Mouse (Mus musculus) kidney, embryonic 14.5 days (tissue): ENCODE data around the gene Ctnnbl1. TPM values are rescaled to one million over a fixed set of nuclear protein-coding genes. Genes with fewer than 3 reads are reported as not detected.

Source experiments
- ATAC-seq: fragments of 200-750 bp; cut with Nextera tagmentation; 2 replicates; pipeline ENCODE4 v1.8.0; 2017; ENCODE audit warnings: moderate number of reproducible peaks, mild to moderate bottlenecking, moderate TSS enrichment, moderate library complexity; ENCODE audit not compliant: low FRiP score, low TSS enrichment
- H3K27ac ChIP-seq: fragments of 300-500 bp; sonication (generic); 2 replicates; pipeline ENCODE4 v1.5.1; 2014; ENCODE audit warnings: low read depth, mild to moderate bottlenecking, low read length, moderate library complexity, mixed read lengths
- H3K27me3 ChIP-seq: fragments of 300-500 bp; sonication (generic); 2 replicates; pipeline ENCODE4 v1.6.1; 2014; ENCODE audit warnings: mild to moderate bottlenecking, low read length; ENCODE audit not compliant: control insufficient read depth, insufficient read depth
- H3K36me3 ChIP-seq: fragments of 300-500 bp; sonication (generic); 2 replicates; pipeline ENCODE4 v1.6.1; 2014; ENCODE audit warnings: low read length, mixed read lengths; ENCODE audit not compliant: control insufficient read depth, insufficient read depth
- H3K4me1 ChIP-seq: fragments of 300-500 bp; sonication (generic); 2 replicates; pipeline ENCODE4 v1.6.1; 2014; ENCODE audit warnings: low read length, mixed read lengths; ENCODE audit not compliant: control insufficient read depth, insufficient read depth
- H3K4me2 ChIP-seq: fragments of 300-500 bp; sonication (generic); replicated peaks from 2 replicates; pipeline ENCODE4 v1.6.1; 2014; ENCODE audit warnings: low read depth, mild to moderate bottlenecking, low read length
- H3K4me3 ChIP-seq: fragments of 300-500 bp; sonication (generic); 2 replicates; pipeline ENCODE4 v1.5.1; 2014; ENCODE audit warnings: mild to moderate bottlenecking, low read length
- H3K9ac ChIP-seq: fragments of 300-500 bp; sonication (generic); 2 replicates; pipeline ENCODE4 v1.6.1; 2014; ENCODE audit warnings: low read depth, mild to moderate bottlenecking, low read length, moderate library complexity
- H3K9me3 ChIP-seq: fragments of 300-500 bp; sonication (generic); 2 replicates; pipeline ENCODE4 v1.6.1; 2016; ENCODE audit warnings: low read length; ENCODE audit not compliant: control insufficient read depth
- WGBS: fragments of 180-500 bp; shearing (Covaris S2); extraction: QIAGEN DNeasy Blood & Tissue Kit; methylation state at CpG from one replicate; pipeline ENCODE4 v1.1.7; 2014; 5-methylcytosine and 5-hydroxymethylcytosine counted together
- polyA plus RNA-seq: library from polyadenylated mRNA; unstranded; fragments of >200 nt; fragmentation: Nextera tagmentation; extraction: Ambion mirVana; gene quantifications from 2 replicates; pipeline ENCODE4 v1.2.1, GENCODE M21; 2014

The Ctnnbl1 gene
- polyA plus RNA-seq, 1 experiment from 2014 or later: 77.1 TPM

DNA sequence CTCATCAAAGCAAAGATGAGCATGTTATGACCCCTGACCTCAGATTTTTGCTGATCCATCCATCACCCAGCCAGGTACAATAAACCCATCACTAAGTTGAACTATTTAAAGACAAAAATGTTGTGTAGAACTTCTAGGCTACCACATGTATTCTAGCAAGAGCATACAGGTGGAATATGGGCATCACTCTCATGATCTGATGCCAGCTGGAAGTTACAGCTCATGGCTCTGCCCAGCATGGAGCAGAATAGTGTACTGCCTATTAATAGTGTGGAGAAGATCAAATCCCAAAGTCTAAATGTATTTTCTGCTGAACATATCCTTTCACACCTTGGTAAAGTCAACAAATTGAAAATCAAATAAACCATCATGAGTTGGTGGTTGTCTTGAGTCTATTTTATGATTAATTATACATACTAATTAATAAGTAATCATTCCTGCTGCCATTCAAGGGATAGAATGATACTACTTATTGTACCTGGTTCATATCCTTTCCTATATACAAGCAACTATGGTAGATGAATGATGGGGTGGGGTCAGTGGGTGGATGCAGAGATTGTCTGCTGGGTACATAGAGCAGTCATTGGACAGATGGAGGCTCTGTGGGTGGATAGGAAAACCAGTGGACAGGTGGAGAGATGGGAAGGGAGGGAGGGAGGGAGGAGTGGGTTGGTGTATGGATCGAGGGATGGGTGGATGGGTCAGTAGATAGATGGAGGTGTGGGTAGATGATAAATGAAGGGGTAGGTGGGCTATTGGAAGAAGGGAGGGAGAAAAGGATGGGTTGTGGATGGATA lies 58.6 kb downstream of the Ctnnbl1 start:
- no peaks in the 10 kb centered on the region for H3K27me3 ChIP-seq
- H3K4me2 ChIP-seq: no peak overlapping the region
- no peak overlapping the region for H3K27ac ChIP-seq
- no peak for ATAC-seq
- no peaks in the 10 kb centered on the region for H3K9me3 ChIP-seq
- H3K4me1 ChIP-seq: peaks cover 7% of the 10 kb centered on the region
- 96% methylated on average over 1 of the region's 1 CpGs for WGBS
- no peaks in the 10 kb centered on the region; the same call in 1 of the 2 replicates for H3K36me3 ChIP-seq
- H3K9ac ChIP-seq: no peak overlapping the region
- H3K4me3 ChIP-seq: no peak overlapping the region

DNA sequence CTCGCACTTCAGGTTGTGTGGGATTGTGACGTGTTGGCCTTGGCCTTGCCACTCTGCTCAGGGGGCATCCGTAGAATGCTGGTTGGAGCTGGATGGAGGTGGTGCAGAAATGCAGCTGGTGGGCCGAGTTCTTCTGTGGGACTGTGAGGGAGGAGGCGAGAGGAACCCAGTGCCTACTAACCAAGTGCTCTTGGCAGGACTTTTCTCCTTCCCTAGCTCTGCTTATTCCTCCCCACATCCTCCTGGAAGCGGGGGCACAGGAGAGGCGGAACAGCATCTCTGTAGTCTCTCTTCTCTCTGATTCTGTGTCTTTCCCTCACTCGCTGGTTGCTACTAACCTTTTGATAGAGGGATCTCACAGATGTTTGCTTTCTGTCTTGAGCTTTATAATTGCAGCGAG lies 62.3 kb downstream of the Ctnnbl1 start:
- no peak overlapping the region for H3K27ac ChIP-seq
- H3K4me3 ChIP-seq: no peak overlapping the region
- H3K9me3 ChIP-seq: no peaks in the 10 kb centered on the region
- H3K4me2 ChIP-seq: no peak overlapping the region
- ATAC-seq: no peak
- WGBS: 89% methylated on average over 9 of the region's 9 CpGs
- no peak overlapping the region for H3K9ac ChIP-seq
- H3K36me3 ChIP-seq: no peaks in the 10 kb centered on the region
- peaks cover 25% of the 10 kb centered on the region for H3K4me1 ChIP-seq
- no peaks in the 10 kb centered on the region for H3K27me3 ChIP-seq

DNA sequence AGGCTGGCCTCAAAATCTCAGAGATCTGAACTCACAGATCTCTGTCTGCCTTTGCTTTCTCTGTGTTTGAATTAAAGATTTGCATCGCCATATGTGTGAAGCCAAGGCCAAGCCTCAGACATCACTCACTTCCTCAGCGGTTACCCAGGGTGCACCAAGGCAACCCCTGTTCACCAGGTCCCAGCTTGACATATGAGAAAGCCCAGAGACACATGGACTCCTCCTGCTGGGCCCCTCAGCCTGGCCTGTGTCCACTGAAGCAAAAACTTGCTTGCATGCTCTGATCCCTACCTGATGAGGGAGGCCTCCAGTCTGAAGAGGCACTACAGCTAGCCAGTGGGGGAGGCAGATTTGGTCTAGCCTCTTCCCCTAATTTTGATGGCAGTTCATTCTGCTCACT lies 63.1 kb downstream of the Ctnnbl1 start:
- Histone ChIP-seq H3K9ac (no peak overlapping the region), H3K36me3 (no peaks in the 10 kb centered on the region), H3K9me3 (no peaks in the 10 kb centered on the region), H3K4me1 (peaks cover 25% of the 10 kb centered on the region), H3K4me2 (no peak overlapping the region), H3K27ac (peak overlapping the region; percentile 33; the same call in 1 of the 2 replicates), H3K4me3 (no peak overlapping the region), H3K27me3 (no peaks in the 10 kb centered on the region)
- peak; percentile 63; the same call in 1 of the 2 replicates for ATAC-seq
- 70% methylated on average over 2 of the region's 2 CpGs for WGBS

DNA sequence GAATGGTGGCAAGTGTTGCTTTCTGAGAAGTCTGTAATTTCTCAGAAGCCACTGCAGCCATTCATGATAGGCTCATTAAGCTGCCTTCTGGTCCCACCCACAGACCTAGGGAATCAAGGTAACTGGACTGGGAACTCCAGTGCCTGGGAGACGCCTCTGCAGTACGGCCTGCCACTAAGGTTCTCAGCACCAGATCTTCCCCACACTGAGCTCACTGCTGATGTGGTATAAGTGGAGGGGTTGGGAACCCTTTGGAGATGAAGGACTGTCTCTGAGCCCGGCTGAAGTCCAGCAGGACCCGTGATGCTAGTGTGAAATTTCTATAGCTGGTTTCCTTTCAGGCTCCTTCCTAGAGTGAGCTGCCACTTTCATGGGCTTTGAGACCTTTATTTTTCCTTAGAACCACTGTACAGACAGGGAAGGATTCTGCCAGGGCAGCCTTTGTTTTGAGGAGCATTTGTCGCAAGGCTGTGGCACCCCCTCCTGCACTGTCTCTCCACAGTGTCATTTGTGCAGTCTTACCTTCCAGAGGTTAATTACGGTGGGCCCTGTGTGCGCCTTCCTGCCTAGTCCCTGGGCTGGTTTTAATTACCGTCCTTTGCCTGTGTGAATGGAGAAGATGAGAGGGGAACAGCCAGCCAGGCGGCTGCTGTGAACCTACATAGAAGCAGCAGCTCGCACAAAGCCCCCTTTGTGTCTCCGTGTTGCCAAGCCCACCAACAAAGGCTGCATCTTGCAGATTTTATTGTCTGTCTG lies 63.7 kb downstream of the Ctnnbl1 start:
- H3K27ac ChIP-seq: peak overlapping the region; percentile 33
- 20% methylated on average over 11 of the region's 11 CpGs for WGBS
- H3K4me1 ChIP-seq: peaks cover 25% of the 10 kb centered on the region
- no peak overlapping the region for H3K4me2 ChIP-seq
- no peak overlapping the region for H3K4me3 ChIP-seq
- no peaks in the 10 kb centered on the region for H3K9me3 ChIP-seq
- no peaks in the 10 kb centered on the region for H3K27me3 ChIP-seq
- ATAC-seq: peak; percentile 54; the same call in 1 of the 2 replicates
- H3K36me3 ChIP-seq: no peaks in the 10 kb centered on the region
- peak overlapping the region; percentile 40; the same call in 1 of the 2 replicates for H3K9ac ChIP-seq

DNA sequence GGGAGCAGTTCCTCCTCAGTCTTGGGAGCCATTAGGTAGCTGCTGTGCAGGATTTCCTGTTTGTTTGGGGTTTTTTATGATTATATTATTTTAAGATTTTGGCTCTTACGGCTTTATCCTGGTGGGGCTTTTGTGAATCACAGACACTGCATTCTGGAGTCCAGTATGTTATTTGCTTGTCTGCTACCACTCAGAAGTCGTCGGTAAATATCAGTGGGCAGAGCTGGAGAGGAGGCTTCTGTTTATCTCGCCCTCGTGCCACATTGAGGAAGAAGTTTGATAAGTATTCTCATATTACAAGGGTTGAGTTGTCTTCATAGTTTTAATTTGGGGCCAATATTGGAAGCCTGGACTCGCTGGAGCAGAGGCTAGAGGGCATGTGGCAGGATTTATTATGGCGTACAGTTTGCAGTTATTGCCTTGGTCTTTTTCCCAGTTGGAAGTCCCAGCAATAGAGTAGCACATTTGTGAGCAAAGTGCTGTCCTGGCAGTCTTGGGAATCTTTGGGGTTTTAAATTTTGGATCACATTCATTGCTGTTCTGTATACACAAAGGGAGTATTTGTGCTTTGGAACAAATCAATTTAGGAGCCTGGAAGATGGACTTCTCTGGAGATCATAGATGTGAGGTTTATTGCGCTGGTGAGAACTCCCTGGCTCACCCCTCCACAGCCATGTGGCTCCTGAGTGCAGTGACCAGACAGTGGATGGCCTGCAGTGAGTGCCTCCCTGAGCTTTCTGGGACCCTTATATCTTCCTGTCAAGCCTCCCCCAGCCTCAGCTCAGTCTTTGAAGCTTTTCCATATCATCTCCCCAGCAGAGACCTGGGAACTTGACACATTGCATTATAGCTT lies 64.5 kb downstream of the Ctnnbl1 start:
- ATAC-seq: no peak
- peaks cover 25% of the 10 kb centered on the region for H3K4me1 ChIP-seq
- no peak overlapping the region; the same call in 1 of the 2 replicates for H3K9ac ChIP-seq
- H3K27me3 ChIP-seq: no peaks in the 10 kb centered on the region
- H3K36me3 ChIP-seq: no peaks in the 10 kb centered on the region
- no peak overlapping the region for H3K4me3 ChIP-seq
- H3K4me2 ChIP-seq: no peak overlapping the region
- no peaks in the 10 kb centered on the region for H3K9me3 ChIP-seq
- H3K27ac ChIP-seq: peak overlapping the region; percentile 33
- 29% methylated on average over 8 of the region's 8 CpGs for WGBS

DNA sequence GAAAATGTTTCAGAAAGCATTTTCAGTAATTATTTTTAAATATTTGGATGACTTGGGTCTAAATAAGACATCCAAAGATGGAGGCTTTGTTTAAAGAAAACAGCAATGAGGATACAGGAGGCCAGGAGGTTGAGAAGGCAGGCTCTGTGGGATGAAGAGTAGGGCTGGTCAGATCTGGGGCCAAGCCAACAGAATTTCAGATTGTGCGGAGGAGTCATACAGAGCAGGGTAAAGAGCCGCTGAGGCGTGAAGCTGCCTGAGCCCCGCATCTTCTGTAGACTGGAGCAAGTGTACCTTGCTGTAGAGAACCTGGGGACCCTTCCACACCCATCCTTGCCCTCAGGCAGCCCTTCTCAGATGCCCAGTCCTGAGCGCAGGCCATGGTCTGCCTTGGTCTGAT lies 65.5 kb downstream of the Ctnnbl1 start:
- no peak for ATAC-seq
- Histone ChIP-seq H3K9me3 (no peaks in the 10 kb centered on the region), H3K9ac (no peak overlapping the region), H3K4me1 (peaks cover 25% of the 10 kb centered on the region), H3K36me3 (no peaks in the 10 kb centered on the region), H3K4me2 (no peak overlapping the region), H3K27ac (no peak overlapping the region), H3K4me3 (no peak overlapping the region), H3K27me3 (no peaks in the 10 kb centered on the region)
- 62% methylated on average over 5 of the region's 5 CpGs for WGBS

DNA sequence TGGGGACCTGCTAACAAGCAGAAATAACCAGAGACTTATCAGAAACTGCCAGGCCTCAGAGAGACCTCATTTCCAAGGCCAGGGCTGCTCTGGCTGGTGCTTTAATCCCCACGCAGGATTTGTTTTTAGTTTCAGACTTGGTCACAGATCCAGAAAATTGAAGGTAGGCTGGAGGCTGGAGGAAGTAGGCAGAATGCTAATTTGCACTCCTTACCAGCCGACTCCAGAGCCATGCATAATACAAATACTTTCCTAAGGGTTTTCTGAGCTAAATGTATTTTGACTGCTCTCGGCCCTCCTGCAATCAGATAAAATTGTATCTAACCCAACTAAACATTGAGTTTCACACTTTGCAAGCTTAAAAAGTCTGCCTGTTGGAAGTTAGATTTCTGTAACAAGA lies 67.2 kb downstream of the Ctnnbl1 start:
- 72% methylated on average over 3 of the region's 3 CpGs for WGBS
- no peak overlapping the region for H3K4me2 ChIP-seq
- ATAC-seq: no peak
- H3K27ac ChIP-seq: no peak overlapping the region
- no peaks in the 10 kb centered on the region for H3K27me3 ChIP-seq
- no peaks in the 10 kb centered on the region; the same call in 1 of the 2 replicates for H3K36me3 ChIP-seq
- H3K4me1 ChIP-seq: peaks cover 31% of the 10 kb centered on the region
- H3K9ac ChIP-seq: no peak overlapping the region
- no peaks in the 10 kb centered on the region for H3K9me3 ChIP-seq
- H3K4me3 ChIP-seq: no peak overlapping the region

DNA sequence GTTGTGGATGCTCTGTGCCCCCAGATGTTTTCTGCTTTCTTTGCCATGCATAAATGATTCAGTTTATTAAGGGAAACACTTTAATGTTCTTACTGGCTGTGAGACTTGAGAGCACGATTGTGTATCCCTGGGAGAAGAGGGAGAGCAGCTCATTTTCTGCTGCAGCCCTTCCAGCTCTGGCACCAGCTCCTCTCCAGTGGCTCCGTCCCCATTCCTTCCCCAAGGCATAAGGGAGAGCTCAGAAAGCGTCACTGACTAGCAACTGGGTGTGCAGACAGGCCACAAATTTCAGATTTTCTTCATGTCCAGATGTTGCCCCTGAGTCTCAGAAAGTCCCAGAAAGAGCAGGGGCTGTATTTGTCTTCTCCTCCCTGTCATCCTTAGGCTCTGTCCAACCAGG lies 67.9 kb downstream of the Ctnnbl1 start:
- no peaks in the 10 kb centered on the region for H3K27me3 ChIP-seq
- WGBS: 58% methylated on average over 3 of the region's 3 CpGs
- H3K27ac ChIP-seq: no peak overlapping the region
- no peak for ATAC-seq
- no peak overlapping the region for H3K9ac ChIP-seq
- H3K9me3 ChIP-seq: no peaks in the 10 kb centered on the region
- no peak overlapping the region for H3K4me2 ChIP-seq
- H3K36me3 ChIP-seq: peaks cover under 1% of the 10 kb centered on the region; the same call in 1 of the 2 replicates
- peaks cover 31% of the 10 kb centered on the region for H3K4me1 ChIP-seq
- no peak overlapping the region for H3K4me3 ChIP-seq
